Mouse (Mus musculus) frontal cortex, postnatal 36 days (tissue): ENCODE results near the gene Zscan12.
"Not testable (repeated sequence)": the region's sequence is repeated elsewhere in the genome, so short reads cannot be mapped to it uniquely, and the experiment has no call there.

ENCODE experiments used
- DNase-seq, 2 experiments: peaks; one replicate each; pipeline ENCODE4 v3.0.0; 2022; ENCODE audit warnings: low spot score in 2 of 2

Zscan12 gene

DNA sequence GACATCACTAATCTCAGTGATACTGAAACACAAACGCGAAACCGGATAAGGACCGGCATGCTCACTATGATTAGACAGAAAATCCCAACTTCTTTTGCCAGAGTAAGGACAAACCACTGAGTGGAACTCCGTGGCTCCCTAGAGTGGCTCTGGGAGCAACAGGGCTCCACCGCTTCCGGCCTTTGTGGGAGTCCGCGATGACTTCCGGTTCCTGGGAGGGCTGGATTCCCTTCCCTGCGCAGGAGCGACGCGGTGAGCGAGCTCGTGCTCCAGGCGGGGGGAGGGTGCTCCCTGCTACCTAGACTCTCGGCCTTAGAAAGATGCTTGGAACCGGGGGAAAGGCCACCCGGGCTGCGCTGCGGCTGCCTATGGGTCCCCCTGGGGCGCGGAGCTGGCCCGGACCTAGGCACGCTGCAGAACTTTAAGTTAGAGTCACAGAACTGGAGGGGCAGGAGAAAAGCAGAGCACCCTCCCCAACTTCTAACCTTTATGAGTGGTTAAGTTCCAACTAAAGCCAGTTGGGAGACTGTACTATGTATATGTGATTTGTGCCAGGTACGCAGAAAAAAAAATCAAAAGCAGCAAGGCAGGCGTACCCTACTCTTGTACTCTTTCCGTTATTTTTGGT lies at the start of gene Zscan12:
TSS of gene Zscan12 (plus strand) at position 200 of the 628 bp plus-strand sequence.
- peak; percentile 91 for DNase-seq

DNA sequence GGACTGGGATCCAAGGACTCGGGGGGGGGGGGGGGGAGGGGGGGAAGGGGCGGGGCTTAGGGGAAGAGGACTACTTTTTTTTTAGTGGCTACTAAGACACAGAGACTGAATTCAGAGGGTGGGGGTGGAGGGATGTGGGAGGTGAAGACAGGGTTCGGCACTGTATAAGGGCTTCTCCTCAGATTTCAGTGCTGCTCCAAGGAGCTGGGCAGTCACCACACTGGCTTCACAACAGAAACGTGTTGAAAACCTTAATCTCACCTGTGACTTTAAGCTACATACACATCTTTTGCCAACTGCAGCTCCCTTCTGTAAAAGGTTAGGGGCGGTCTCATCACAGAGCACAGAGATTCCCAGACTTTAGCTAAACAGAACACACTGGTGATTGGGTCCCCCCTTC lies 49.8 kb upstream of the Zscan12 start:
- DNase-seq, result no peak

DNA sequence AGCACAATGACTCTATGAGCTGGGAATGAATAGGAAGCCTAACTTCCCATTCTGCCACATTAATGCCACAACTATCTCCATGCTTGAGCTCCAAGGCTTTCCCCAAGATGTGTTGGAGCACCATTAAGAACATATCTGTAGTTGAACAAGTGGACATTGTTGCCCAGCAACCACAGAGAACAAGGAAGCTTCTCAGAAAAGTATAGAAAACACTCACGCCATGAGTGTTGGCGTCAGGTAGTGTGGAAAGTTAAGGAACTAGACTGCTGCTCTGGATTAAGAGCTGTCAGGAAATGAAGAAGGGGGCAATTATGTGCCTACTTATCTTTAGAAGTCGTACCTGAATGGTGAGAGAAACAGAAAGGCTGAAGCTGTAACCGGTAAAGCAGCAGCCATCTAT lies 48.7 kb upstream of the Zscan12 start:
- DNase-seq, result no peak

DNA sequence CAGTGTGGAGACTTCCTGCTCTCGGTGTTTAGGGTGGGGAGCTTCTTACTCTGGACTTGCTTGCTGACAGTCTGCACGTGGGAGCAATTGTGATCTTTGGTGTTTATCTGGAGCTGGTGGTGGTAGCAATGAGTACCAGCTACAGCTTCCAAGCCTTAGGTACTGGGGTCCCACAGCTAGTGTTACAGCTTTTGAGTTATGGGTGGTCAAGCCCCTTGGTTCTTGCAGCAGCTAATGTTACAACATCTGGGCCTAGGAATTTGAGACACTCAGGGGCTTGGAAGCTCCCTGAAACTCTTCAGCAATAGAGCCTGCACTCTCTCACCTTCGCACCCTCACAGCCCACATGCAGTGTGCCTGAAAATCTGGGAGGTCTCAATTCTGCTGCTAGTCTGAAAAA lies 42.4 kb upstream of the Zscan12 start:
- no peak for DNase-seq

DNA sequence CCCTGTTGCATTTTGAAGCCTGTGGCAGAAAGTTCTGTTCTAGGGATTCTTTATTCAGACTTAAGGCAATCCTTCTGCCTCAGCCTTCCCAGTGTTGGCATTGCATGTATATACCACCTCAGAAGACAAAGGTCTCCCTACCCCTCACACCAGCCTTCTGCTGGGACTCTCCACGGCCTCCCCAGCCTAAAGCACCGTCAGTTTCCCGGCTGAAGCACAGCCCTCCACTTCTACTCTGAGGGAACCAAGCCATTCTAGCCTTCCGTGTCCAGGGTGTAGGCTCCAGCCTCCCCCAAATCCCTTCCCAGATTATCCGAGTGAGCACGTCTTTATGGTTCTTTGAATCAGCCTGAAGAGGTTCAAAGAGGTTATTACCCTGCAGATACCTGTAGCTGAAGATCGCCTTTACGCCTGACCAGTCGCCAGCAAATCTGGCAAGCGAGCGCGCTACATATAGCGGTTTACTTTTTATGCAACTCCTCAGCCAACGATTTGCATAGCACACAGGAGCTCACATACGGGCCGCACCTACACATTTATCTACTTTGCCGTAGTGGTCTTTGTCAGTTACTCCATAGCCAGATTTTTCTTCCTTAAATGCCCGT lies 40.6 kb upstream of the Zscan12 start:
- DNase-seq, result peak; percentile 35 to 51

DNA sequence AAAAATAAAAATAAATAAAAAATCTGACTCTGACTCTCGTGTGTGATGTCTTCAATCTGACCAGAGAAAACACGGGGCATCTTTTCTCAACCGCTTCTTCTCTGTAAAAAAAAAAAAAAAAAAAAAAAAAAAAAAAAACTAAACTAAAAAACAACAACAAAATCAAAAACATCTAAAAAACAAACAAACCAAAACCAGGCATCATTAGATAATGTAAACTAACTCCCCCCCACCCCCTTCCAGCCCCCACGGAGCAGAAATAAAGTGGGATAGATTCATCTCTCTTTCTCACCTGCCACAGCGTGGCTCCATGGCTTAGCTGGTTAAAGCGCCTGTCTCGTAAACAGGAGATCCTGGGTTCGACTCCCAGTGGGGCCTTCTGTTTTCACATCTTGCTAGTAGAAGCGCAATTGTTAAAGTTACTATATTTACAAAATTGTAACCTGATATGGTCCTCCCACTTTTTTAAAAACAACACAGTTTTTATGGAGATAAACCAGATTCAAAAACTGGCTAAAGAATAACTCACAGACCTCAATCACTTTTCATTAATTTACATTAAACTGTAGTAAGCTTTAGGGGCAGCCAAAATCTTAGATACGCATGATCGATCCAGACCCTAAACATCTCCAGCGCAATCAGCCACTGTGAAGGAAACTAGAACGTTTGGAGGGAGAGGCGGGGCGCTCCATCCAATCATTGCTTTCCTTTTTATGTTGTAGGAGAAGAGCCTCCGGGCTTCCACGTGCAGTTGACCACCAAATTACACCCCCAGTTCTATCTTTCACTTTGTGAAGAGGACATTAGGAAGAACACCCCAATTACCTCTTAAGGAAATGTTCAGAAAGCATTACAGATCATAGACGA lies 39.9 kb upstream of the Zscan12 start:
- peak; percentile 75 to 78 for DNase-seq

DNA sequence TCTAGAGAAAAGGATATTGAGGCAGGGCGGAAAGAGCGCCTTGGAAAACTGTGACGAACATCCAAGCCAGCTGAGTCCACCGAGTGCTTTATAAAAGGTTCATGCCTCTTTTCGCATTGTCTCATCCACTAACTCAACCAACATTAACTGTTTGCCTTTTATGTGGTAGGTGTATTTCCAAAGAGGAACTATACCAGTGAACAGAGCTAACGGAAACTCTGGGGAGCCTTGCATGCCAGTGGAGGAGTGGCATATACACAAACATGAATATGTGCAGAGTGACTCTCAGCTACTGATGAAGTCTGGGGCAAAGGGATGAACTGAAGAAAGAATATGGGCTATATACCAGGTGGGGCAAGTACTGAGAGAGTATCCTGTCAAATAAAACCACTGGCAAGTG lies 39.2 kb upstream of the Zscan12 start:
- DNase-seq, result no peak

DNA sequence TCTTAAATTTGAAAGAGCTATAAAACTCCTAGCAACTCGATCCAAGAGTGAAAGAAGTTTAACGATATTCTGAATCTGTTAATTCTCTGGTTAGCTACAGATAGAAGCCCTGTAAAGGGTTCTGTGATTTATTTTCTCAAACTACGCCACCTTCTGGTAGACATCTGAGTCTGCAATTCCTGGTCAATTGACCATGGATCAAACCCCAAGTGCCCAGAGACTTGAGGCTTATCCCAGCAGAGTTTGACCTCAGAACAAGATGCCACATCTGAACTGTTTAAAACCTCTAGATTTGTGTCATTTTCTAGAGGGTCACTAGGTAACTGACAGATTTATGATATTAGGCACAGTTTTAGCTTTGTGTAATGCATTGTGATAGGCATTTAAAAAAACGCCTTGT lies 36.4 kb upstream of the Zscan12 start:
- no peak for DNase-seq

DNA sequence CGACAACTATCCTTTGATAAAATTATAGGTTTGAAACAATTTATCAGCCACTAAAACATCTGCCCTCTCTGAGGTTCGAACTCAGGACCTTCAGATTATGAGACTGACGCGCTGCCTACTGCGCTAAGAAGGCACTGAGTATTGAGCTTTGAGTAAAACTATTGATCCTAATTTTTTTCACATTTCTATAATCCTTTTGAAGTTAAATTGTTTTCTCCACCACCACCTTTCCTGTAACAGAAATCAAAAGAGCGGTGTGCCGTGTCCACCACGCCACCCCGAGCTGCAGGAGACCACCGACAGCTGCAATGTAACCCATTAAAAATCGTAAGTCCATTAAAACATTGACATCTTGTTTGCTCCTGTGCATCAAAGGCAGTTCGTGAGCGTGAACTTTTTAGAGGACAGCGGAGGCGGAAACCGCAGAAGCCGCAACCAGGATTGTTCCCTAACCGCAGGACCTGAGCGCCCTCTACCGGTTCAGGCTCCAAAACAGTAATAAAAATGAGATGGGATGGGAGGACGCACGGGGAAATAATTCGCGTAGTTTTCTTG lies 35.9 kb upstream of the Zscan12 start:
- DNase-seq, result peak; percentile 81

DNA sequence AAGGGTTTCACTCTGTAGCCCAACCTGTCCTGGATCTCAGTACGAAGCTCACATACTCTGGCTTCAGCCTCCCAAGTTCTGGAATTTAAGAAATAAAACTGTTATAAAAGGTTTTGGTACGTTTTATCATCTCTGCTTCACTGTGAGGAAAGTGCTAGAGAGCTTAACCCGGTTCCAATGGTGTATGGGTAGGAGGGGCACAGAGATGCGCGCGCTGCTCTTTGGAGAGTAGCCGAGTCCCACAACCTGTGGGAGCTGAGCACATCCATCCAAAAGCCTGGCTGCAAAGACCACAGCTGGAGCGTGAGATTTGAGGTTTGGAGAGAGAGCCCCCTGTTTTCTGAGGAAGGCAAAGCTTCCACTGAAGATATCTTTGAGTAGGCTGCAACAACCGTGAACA lies 35.2 kb upstream of the Zscan12 start:
- DNase-seq, result peak; percentile 11 to 34

DNA sequence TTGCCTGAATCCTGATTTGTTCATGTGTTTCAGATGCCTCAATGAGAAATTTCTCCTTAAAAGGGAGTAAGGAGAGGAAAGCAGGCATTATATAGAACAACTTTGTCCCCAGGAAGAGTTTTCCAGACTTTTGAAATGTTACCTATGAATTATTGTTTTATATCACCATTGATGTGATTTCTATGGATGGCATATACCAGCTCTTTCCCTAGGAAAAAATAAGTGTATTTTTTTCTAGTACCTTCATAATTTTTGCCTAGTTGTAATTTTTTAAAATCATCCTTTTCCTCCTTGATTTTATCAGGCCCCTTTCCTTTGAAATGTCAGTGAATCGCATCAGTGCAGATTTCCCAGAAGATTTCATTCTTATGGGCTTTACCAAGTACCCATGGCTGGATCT lies 16.0 kb upstream of the Zscan12 start, which contains the start of gene Olfr1367:
TSS of gene Olfr1367 (plus strand) at position 301 of the 400 bp plus-strand sequence.
- no peak for DNase-seq

DNA sequence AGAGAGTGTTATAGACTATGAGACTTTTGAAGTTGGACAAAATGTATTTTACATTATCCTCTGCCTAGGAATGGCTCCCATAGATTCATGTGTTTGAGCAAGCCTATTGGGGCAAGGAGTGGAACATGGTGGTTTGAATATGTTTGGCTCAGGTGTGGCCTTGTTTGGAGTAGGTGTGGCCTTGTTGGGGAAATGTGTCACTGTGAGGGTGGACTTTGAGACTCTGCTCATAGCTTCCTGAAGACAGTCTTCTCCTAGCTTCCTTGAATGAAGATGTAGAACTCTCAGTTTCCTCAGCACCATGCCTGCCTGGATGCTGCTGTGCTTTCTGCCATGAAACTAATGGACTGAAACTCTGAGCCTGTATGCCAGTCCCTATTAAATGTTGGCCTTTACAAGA lies 12.0 kb upstream of the Zscan12 start:
- DNase-seq, result no peak

DNA sequence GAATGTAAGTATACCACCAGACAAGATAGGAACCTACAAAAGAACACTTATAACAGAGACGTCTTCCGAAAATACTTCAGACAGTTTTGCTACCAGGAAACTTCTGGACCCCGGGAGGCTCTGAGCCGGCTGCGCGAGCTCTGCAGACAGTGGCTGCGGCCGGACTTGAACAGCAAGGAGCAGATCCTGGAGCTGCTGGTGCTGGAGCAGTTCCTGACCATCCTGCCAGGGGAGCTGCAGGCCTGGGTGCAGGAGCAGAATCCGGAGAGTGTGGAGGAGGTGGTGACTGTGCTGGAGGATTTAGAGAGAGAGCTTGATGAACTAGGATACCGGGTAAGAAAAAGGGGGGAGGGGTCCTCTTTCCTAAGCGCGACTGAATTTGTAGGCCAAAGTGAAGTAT lies 1.1 kb downstream of the Zscan12 start:
- no peak for DNase-seq

DNA sequence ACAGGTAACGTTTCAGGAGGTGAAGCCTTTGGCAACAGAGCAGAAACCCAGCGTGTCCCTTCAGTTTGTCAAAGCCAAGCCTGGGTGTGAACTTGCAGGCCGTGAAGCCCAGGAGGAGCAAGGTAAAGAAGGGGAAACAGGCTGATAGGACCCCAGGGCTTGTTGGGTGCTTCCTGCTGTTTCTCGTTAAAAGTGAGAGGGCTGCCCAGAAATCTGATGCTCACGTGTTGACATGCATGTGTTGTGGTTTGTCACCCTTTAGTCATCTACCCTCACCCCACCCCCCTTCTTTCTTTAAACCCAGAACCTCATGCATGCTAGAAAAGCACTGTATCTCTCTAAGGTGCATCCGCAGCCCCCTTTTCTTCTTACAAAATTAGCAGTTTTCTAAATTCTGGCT lies 4.0 kb downstream of the Zscan12 start:
- no peak for DNase-seq

DNA sequence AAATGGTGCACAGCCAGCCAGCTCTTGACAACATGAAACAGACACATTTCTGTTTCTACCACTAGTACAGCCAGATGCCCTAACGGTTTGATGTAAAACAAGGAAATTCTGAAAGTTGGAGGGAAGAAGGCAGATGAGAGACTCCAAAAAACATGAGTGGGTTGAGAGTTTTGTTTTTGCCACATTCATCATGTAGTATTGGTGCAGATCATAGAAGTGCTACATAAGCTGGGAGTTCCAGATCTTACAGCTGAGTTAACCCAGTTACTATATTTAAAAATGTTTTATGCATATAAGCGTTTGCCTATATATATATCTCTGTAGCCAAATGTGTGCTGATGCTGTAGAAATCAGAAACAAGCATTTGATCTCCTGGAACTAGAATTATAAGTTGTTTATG lies 10.1 kb downstream of the Zscan12 start:
- DNase-seq, result peak in 1 of 2 experiments; percentile 19

DNA sequence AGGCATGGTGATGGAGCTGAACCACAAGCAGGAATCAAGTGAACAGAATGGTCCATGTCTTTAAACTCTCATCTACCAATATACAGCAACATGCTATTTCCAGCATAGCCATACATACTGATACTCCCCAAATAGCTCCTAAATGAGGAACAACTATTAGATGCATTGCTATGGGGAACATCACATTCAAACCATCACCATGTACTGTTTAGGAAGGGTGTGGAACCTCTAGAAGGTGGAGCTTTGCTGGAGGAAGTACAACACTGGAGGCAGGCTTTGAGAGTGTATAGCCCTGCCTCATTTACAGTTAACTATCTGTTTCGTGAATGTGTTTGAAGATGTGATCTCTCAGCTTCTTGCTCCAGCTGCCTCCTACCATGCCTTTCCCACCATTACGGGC lies 15.2 kb downstream of the Zscan12 start:
- DNase-seq, result no peak

DNA sequence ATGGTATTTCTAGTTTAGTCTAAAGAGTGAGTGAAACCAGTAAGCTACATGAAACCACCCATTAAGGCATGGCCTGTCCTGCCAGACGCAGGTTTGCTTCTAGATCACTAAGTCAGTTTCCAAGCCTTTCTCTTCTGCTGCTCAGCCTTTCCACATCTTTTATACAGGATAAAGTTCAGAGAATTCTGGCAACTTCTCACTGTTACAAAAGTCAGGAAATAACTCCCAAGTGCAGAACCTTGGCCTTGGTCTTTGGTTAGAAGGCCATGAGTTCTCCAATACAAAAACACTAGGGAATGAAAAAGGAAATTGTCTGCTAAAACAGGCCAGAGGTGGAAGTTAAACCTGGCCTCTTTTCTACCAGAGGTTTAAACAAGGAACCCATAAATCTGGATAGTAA lies 32.6 kb downstream of the Zscan12 start:
- no peak for DNase-seq

DNA sequence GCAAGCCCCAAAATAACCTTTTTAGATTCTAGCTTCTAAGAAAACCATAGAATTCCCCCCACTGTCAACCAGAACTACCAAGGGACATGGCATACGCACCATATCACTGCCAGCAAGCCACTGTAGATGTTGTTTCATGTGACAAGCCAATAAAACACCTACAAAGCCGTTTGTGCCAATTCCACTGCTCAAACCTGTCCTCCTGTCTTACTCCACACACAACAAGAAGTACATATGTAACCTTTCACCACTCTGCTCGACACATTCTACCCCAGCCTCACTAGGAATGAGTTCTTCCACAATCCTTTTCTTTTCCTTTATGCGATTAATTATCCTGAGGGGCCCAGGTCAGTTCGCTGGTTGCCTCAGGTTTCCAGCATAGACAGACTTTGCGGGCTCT lies 33.0 kb downstream of the Zscan12 start:
- DNase-seq, result no peak

DNA sequence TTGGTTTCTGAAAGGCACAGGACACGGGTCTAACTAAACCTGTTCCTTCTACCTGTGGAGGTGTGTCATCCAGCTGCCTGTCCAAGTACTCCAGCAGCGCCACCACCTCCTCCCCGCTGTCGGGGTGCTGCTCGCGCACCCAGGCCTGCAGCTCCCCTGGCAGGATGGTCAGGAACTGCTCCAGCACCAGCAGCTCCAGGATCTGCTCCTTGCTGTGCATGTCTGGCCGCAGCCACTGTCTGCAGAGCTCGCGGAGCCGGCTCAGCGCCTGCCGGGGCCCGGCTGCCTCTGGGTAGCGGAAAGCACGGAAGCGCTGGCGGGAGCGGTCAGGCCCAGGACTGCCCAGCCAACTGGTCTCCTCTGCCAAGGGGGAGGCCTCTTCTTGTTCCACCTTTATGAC lies 33.4 kb downstream of the Zscan12 start:
- not testable (repeated sequence) for DNase-seq

DNA sequence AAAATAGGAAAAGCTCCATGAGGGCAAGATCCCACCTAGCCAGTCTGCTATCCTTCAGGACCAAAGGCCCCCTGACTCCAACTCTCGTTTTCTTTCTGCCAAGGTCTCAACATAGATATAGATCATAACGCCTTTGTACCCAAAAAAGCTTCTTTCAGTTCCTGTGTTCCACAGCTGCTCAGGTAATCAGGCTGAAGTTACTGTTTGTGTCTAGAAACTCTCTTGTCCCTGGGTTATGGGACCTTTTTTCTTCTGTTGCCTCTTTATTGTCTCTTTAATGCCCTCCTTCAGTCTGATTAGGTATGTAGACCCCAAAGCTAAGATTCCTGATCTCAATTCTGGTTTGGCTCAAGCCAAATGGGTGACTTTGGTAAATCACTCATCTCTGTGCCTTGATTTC lies 34.9 kb downstream of the Zscan12 start:
- DNase-seq, result no peak

DNA sequence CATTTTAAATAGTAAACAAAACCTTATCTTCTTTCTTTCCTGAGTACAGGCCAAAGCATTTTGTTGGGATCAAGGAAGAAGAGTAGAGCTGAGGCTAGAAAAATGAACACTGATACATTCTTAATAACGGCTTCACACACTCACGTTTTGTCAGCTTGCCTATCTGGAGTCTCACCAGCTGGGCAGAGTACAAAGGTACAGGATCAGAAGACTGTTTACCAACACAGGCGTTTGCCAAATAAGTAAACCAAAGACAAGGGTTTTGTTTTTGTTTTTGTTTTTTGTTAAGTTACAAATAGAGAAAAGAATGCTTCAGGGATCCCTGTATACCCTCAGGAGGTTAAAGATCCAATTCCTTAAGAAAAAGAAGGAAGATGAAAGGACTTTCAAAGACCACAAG lies 38.5 kb downstream of the Zscan12 start:
- no peak for DNase-seq

DNA sequence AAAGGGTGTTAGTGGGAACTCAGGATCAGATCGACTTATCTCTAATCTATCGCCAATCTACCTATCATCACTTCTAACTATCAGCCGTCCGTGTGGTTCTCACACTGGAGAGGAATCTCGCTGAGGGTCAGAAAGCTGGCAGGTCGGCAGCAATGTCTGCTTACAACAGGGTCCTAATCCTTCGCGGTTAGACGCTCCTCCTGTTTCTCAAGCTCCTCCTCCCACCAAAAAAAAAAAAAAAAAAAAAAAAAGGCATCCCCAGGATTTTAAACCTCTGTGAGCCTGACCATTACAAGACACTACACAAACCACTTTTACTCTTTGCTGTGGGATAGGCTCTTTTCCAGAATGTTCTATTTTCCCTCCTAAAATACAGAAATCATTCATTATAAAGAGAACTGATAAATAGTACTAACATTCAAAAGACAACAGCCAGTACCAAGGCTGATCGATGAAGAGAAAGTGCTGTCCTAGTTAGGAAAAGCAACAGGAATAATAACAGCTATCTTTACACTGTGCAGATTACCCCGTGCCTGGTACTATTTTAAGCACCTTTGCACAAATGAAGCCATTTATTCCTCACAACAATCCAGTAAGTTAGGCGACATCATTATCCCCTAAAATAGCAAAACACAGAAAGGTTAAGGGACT lies 39.1 kb downstream of the Zscan12 start:
- no peak for DNase-seq
